Mouse (Mus musculus): ENCODE measurements around the gene Mccc1. TPM values are rescaled to one million over a fixed set of nuclear protein-coding genes. Genes with fewer than 3 reads are reported as not detected.

The Mccc1 gene
- polyA plus RNA-seq (2015; fragmentation: Nextera tagmentation; extraction: Ambion mirVana) = 79.5 and 86.7 TPM in 2 replicates

DNA sequence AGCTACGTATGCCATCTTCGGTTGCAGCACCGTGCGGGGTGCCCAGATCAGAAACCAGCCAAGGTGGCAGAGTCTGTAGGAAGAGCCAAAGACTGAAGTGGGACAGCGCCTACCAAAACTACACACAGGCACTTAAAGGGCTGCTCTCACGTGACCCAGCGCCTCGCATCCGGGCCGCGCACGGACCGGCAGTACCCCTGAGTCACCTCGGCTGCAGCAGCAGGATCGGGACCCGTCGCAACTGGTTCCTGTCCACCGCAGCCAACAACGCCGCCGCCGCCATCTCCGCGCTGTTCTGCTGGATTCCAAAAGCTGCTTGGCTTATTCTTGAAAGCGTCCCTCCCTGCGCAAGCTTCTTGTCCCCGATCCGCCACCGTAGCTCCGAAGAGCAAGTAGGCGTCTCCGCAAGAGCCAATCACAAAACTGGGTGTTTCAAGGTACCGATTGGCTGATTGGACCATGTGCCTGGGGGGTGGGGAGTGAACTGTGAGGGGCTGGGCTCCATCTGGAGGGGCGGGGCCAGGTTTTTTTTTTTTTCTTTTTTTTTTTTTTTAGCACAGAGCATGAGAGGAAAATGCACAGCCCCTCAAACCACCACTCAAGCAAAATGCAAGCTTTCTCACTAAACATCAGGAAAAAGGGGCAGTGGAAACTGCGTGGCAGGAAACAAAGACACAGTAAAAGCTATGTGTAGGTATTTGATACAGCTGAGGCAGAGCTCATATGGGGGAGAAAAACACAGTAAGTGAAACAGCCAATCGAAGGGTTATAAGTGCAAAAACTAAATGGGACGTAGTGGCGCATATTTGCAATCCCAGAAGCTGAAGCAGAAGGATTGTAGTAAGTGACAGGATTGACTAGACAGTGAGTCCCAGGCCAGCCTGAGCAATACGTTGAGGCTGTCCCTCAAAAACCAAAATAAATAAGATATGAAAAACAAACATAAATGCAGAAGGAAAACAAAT, at the start of gene Mccc1:
Gene Mccc1, minus strand, starts transcription at position 404 of the 965 bp plus-strand sequence.
- peak; percentile 99 for ATAC-seq (replicated peaks; ENCODE audit: extremely low read depth, insufficient read depth, low FRiP score)
- Histone ChIP-seq H3K27ac (ENCODE audit: low read length) (peak within 1 kb of the TSS; percentile 97), H3K4me3 (ENCODE audit: low read length) (peak within 1 kb of the TSS; percentile 89), H3K4me1 (ENCODE audit: control insufficient read depth, insufficient read depth, low read length) (peaks cover 13% of the 10 kb centered on the region), H3K36me3 (ENCODE audit: control insufficient read depth, insufficient read depth) (no peaks in the 10 kb centered on the region), H3K9me3 (replicated peaks; ENCODE audit: control insufficient read depth, low read length) (no peaks in the 10 kb centered on the region), H3K27me3 (ENCODE audit: control insufficient read depth, insufficient read depth, low read length) (no peaks in the 10 kb centered on the region), H3K4me2 (ENCODE audit: low read depth, low read length) (peak within 1 kb of the TSS; percentile 70), H3K9ac (ENCODE audit: low read length) (peak within 1 kb of the TSS; percentile 86)
- WGBS = 4% methylated on average over 39 of the region's 39 CpGs

DNA sequence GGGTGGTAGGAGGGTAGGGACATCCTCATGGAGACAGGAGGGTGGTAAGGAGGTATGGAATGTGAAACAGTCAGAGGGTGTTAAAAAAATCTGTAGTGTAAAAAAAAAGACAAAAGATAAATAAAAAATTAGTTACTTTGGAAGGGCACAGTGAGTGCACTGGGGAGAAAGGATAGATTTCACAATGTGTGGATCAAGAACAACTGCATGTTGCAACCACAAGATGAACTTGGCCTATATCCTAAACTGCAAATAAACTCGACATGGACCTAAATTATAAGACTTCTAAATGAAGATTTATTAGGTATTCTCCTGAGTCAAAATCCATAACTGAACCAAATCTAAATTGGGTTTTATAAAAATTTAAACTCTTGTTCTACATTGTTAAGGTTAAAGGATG, 48.6 kb upstream of the Mccc1 start:
- H3K36me3 ChIP-seq (ENCODE audit: control insufficient read depth, insufficient read depth) = no peaks in the 10 kb centered on the region
- H3K4me3 ChIP-seq (ENCODE audit: low read length) = no peak overlapping the region
- ATAC-seq (replicated peaks; ENCODE audit: extremely low read depth, insufficient read depth, low FRiP score) = no peak
- H3K27ac ChIP-seq (ENCODE audit: low read length) = no peak overlapping the region
- H3K4me2 ChIP-seq (ENCODE audit: low read depth, low read length) = no peak overlapping the region
- H3K27me3 ChIP-seq (ENCODE audit: control insufficient read depth, insufficient read depth, low read length) = no peaks in the 10 kb centered on the region
- no peak overlapping the region for H3K9ac ChIP-seq (ENCODE audit: low read length)
- H3K9me3 ChIP-seq (replicated peaks; ENCODE audit: control insufficient read depth, low read length) = no peaks in the 10 kb centered on the region
- no peaks in the 10 kb centered on the region for H3K4me1 ChIP-seq (ENCODE audit: control insufficient read depth, insufficient read depth, low read length)
- 53% methylated on average over 1 of the region's 1 CpGs for WGBS

DNA sequence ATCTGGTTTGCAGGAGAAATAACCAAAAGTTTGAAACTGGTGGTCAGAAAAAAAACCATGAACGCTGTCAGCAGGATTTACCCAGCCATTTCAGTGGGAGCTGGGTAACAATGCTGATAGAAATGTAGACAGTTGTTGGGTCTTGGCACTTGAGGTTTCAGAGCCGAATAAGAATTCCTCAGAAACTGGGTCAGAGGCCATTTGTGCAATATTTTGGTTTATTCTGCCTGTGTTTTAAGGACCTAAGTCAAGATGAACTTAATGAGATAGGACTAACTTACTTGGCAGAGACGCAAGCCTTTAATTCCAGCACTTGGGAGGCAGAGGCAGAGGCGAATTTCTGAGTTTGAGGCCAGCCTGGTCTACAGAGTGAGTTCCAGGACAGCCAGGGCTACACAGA, 44.6 kb upstream of the Mccc1 start:
- Histone ChIP-seq H3K4me1 (ENCODE audit: control insufficient read depth, insufficient read depth, low read length) (no peaks in the 10 kb centered on the region), H3K9me3 (replicated peaks; ENCODE audit: control insufficient read depth, low read length) (no peaks in the 10 kb centered on the region), H3K9ac (ENCODE audit: low read length) (no peak overlapping the region), H3K36me3 (ENCODE audit: control insufficient read depth, insufficient read depth) (no peaks in the 10 kb centered on the region), H3K27ac (ENCODE audit: low read length) (no peak overlapping the region), H3K4me3 (ENCODE audit: low read length) (no peak overlapping the region), H3K4me2 (ENCODE audit: low read depth, low read length) (no peak overlapping the region), H3K27me3 (ENCODE audit: control insufficient read depth, insufficient read depth, low read length) (no peaks in the 10 kb centered on the region)
- no peak for ATAC-seq (replicated peaks; ENCODE audit: extremely low read depth, insufficient read depth, low FRiP score)
- 69% methylated on average over 4 of the region's 4 CpGs for WGBS

DNA sequence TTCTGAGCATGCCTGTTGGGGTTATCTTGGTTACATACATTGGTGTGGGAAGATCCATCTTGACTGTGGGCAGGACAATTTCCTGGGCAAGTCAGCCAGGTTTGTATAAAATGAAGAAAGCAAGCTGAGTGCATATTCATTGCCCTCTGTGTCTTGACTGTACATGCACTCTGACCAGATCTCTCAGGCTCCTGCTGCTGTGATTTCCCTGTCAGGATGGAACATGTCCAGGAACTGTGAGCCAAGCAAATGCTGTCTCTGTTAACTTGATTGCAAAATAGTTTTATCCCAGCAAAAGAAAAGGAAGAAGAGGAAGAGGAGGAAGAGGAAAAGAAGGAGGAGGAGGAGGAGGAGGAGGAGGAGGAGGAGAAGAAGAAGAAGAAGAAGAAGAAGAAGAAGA, 44.0 kb upstream of the Mccc1 start:
- ATAC-seq (replicated peaks; ENCODE audit: extremely low read depth, insufficient read depth, low FRiP score) = no peak
- Histone ChIP-seq H3K9ac (ENCODE audit: low read length) (no peak overlapping the region), H3K9me3 (replicated peaks; ENCODE audit: control insufficient read depth, low read length) (no peaks in the 10 kb centered on the region), H3K4me2 (ENCODE audit: low read depth, low read length) (no peak overlapping the region), H3K27me3 (ENCODE audit: control insufficient read depth, insufficient read depth, low read length) (no peaks in the 10 kb centered on the region), H3K4me1 (ENCODE audit: control insufficient read depth, insufficient read depth, low read length) (no peaks in the 10 kb centered on the region), H3K27ac (ENCODE audit: low read length) (no peak overlapping the region), H3K36me3 (ENCODE audit: control insufficient read depth, insufficient read depth) (no peaks in the 10 kb centered on the region), H3K4me3 (ENCODE audit: low read length) (no peak overlapping the region)

DNA sequence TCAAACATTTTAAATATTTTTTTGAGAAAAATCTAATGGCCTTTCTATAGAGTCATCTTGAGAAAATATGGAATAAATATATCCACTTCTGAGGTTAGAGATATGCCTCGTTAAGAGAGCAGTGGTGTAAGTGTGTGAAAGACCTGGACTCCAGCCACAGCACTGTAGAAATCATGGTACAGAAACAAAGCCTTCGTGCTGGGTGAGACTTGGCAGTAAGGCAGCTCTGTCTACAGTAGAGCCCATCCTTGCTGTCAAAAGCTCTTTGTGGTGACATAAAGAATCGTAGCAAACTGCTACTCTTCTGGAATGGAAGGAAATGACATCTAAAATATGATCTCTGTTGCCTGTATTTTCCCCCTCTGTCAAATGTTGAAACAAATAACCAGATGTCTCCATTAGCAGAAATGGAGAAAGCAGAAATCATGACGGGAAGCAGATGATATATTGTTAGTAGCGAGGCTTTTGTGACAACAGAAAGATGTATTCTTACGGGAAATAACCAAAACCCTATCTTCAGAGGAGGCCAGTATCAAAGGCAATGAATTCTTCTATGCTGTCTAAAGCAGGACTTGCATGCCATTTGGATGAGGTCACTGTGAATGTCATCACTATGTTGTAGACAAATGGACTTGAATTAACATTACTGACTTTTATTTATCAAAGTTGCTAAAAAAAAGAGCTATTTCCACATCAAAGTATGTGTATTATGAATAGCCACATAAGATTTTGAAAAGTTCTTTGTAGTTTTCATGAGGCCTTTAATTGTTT, 31.4 kb upstream of the Mccc1 start:
- WGBS = 21% methylated on average over 6 of the region's 6 CpGs
- H3K27ac ChIP-seq (ENCODE audit: low read length) = peak overlapping the region; percentile 63
- peak; percentile 73 for ATAC-seq (replicated peaks; ENCODE audit: extremely low read depth, insufficient read depth, low FRiP score)

DNA sequence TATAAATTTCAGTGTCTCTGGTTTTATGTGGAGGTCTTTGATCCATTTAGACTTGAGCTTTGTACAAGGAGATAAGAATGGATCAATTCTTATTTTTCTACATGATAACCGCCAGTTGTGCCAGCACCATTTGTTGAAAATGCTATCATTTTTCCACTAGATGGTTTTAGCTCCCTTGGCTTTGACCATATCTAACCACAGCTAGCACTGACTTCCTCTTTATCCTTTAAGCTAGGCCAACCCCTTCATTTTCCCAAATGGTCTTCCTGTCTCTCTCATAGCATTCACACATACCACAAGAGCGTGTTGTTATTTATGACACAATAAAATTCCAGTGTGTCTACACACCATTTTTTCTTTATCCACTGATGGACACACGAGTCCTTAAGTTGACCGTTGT, 29.5 kb upstream of the Mccc1 start:
- Histone ChIP-seq H3K27me3 (ENCODE audit: control insufficient read depth, insufficient read depth, low read length) (no peaks in the 10 kb centered on the region), H3K4me1 (ENCODE audit: control insufficient read depth, insufficient read depth, low read length) (peaks cover 4% of the 10 kb centered on the region; the same call in 1 of the 2 replicates), H3K4me3 (ENCODE audit: low read length) (no peak overlapping the region), H3K9ac (ENCODE audit: low read length) (no peak overlapping the region), H3K4me2 (ENCODE audit: low read depth, low read length) (no peak overlapping the region), H3K9me3 (replicated peaks; ENCODE audit: control insufficient read depth, low read length) (no peaks in the 10 kb centered on the region), H3K36me3 (ENCODE audit: control insufficient read depth, insufficient read depth) (no peaks in the 10 kb centered on the region), H3K27ac (ENCODE audit: low read length) (no peak overlapping the region)
- WGBS = 81% methylated on average over 4 of the region's 4 CpGs
- no peak for ATAC-seq (replicated peaks; ENCODE audit: extremely low read depth, insufficient read depth, low FRiP score)

More for the DNA sequence above, 31.4 kb upstream of the Mccc1 start:
- Histone ChIP-seq H3K9ac (ENCODE audit: low read length) (no peak overlapping the region), H3K36me3 (ENCODE audit: control insufficient read depth, insufficient read depth) (no peaks in the 10 kb centered on the region), H3K4me3 (ENCODE audit: low read length) (no peak overlapping the region), H3K4me1 (ENCODE audit: control insufficient read depth, insufficient read depth, low read length) (peaks cover 4% of the 10 kb centered on the region; the same call in 1 of the 2 replicates), H3K4me2 (ENCODE audit: low read depth, low read length) (peak overlapping the region; percentile 47), H3K27me3 (ENCODE audit: control insufficient read depth, insufficient read depth, low read length) (no peaks in the 10 kb centered on the region), H3K9me3 (replicated peaks; ENCODE audit: control insufficient read depth, low read length) (no peaks in the 10 kb centered on the region)

DNA sequence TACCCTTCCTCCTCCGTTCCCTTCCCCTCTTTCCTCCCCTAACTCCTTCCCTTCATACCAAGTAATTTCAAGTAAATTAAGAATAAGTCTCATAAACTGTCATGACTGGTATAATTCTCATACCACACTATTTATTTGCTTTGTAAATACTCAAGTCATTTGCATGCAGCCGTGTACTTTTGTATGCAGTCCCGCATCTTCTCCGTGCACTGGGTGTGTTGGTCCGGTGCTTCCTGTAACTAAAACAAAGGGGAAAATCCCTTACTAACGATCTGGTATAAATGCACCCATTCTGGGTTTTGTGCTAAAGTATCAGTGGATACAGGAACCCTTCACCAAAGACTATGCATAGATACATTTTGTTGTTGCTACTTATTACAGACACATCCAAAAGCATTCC, 25.3 kb upstream of the Mccc1 start:
- H3K9ac ChIP-seq (ENCODE audit: low read length) = no peak overlapping the region

DNA sequence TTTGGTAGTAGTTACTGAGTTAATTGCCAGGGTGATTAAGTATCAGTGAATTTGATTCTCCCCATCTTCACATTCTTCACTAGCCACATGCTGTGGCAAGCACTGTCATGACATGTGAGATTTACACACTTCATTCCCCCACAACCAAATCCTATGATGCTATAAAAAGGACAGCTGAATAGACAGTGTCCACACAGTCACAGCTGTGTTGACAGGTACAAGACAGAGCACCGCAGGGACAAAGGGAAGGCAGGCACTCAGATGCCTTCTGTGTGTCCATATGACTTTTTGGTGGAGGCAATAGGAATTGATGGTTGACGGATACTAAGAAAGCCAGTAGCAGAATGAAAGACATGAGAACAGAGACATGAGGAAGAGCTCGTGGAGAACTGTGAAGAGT, 10.8 kb upstream of the Mccc1 start:
- Histone ChIP-seq H3K4me1 (ENCODE audit: control insufficient read depth, insufficient read depth, low read length) (no peaks in the 10 kb centered on the region), H3K4me3 (ENCODE audit: low read length) (peak overlapping the region; percentile 16; the same call in 1 of the 2 replicates), H3K4me2 (ENCODE audit: low read depth, low read length) (peak overlapping the region; percentile 14), H3K36me3 (ENCODE audit: control insufficient read depth, insufficient read depth) (no peaks in the 10 kb centered on the region), H3K9ac (ENCODE audit: low read length) (0 out of 2 replicates have a peak overlapping the region, but pooled peaks have one; percentile 30), H3K27ac (ENCODE audit: low read length) (peak overlapping the region; percentile 34), H3K27me3 (ENCODE audit: control insufficient read depth, insufficient read depth, low read length) (no peaks in the 10 kb centered on the region), H3K9me3 (replicated peaks; ENCODE audit: control insufficient read depth, low read length) (no peaks in the 10 kb centered on the region)
- WGBS = 43% methylated on average over 3 of the region's 3 CpGs
- ATAC-seq (replicated peaks; ENCODE audit: extremely low read depth, insufficient read depth, low FRiP score) = peak; percentile 45; the same call in 1 of the 2 replicates

More for the DNA sequence above, 25.3 kb upstream of the Mccc1 start:
- WGBS = 82% methylated on average over 6 of the region's 6 CpGs
- Histone ChIP-seq H3K9me3 (replicated peaks; ENCODE audit: control insufficient read depth, low read length) (no peaks in the 10 kb centered on the region), H3K27ac (ENCODE audit: low read length) (no peak overlapping the region), H3K4me2 (ENCODE audit: low read depth, low read length) (no peak overlapping the region), H3K36me3 (ENCODE audit: control insufficient read depth, insufficient read depth) (no peaks in the 10 kb centered on the region), H3K27me3 (ENCODE audit: control insufficient read depth, insufficient read depth, low read length) (no peaks in the 10 kb centered on the region), H3K4me1 (ENCODE audit: control insufficient read depth, insufficient read depth, low read length) (no peaks in the 10 kb centered on the region), H3K4me3 (ENCODE audit: low read length) (no peak overlapping the region)
- ATAC-seq (replicated peaks; ENCODE audit: extremely low read depth, insufficient read depth, low FRiP score) = no peak

Data from heart, embryonic 16.5 days (tissue).